Mouse (Mus musculus): ENCODE measurements at regions not wholly inside any gene's neighbourhood (a gene's known extent, or its start where the extent isn't known, plus 50 kb on each side); places are given as distances from the start of the nearest gene placed in this dataset.
"Not testable (repeated sequence)": the region's sequence is repeated elsewhere in the genome, so short reads cannot be mapped to it uniquely, and the experiment has no call there.

DNA sequence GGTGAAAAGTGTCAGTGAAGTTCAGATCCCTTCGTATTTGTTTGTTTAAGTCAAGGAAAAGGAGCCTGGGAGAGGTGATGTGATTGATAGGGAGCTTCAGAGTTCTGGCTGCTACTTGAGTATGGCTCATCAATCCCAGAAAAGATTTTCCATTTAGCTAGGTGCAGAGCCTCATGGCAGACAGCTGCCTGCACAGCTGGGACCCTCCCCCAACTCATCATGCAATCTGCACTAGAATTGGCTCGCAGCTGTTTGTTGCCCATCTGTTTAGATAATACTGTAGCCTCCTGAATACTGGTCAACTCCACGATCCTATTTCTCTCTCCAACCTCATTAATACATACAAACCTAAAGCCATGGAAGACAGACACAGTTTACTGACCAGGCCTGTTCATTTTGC is 354.4 kb downstream of the Edem1 start:
- Histone ChIP-seq H3K9ac (replicated peaks) (no peak overlapping the region), H3K27ac (no peak overlapping the region), H3K9me3 (no peaks in the 10 kb centered on the region), H3K4me3 (replicated peaks) (no peak overlapping the region), H3K36me3 (no peaks in the 10 kb centered on the region), H3K4me2 (replicated peaks) (no peak overlapping the region), H3K4me1 (replicated peaks) (no peaks in the 10 kb centered on the region), H3K27me3 (no peaks in the 10 kb centered on the region)
- WGBS: 71% methylated on average over 3 of the region's 3 CpGs
- 0 out of 2 replicates have a peak, but pooled peaks have one; percentile 20 for ATAC-seq

DNA sequence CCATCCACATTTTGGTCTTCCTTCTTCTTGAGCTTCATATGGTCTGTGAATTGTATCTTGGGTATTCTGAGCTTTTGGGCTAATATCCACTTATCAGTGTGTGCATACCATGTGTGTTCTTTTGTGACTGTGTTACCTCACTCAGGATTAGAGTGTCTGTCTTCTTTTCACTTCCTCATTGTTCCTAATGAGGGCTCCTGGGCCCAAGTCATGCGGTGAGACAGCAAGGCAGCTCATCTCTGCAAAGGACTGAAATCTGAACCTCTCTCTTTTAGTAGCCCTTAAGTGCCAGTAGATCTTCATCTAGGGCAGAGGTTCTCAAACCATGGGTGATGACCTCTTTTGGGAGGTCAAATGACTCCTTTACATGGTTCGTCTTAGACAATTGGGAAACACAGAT is 364.6 kb downstream of the Edem1 start:
- ATAC-seq; H3K9me3 ChIP-seq; H3K9ac ChIP-seq (replicated peaks); H3K4me3 ChIP-seq (replicated peaks); H3K4me2 ChIP-seq (replicated peaks); H3K36me3 ChIP-seq; H3K4me1 ChIP-seq (replicated peaks); H3K27ac ChIP-seq; H3K27me3 ChIP-seq: not testable (repeated sequence)
- WGBS: 84% methylated on average over 2 of the region's 2 CpGs

DNA sequence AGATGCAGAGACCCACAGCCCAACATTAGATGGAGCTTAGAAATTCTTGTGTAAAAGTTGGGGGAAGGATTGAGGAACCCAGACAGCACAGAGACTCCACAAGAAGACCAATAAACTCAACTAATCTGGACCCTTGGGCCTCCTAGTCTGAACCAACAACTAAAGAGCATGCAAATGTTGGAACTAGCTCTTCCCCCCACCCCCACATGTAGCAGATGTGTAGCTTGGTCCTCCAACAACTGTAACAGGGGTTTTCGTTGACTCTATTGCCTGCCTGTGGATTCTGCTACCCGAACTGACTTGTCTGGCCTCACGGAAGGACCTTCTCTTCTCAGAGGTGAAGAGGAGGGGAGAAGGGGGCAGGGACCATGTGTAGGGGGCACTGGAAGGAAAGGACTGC is 365.2 kb downstream of the Edem1 start:
- WGBS: 88% methylated on average over 3 of the region's 3 CpGs

DNA sequence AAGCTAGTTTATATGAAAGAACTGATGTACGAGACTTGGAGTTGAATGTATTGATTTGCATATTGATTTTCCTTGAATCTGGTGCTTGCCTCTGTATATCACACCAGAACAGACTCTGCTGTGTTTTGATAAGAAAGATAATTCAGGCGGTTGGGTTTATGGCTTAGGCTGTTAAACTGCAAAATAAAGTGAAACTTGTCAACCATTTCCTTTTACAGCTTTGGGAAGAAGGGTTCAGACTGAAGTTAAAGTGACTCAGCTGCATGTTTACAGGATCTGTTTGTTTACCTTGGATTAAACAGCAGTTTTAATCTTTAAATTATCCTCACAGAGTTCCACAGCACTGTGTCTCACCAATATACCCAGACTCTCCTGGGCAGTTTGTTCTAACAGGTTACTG is 381.3 kb downstream of the Edem1 start:
- Histone ChIP-seq H3K4me3 (replicated peaks) (no peak overlapping the region), H3K9ac (replicated peaks) (no peak overlapping the region), H3K27ac (no peak overlapping the region), H3K36me3 (no peaks in the 10 kb centered on the region), H3K27me3 (no peaks in the 10 kb centered on the region), H3K4me1 (replicated peaks) (no peaks in the 10 kb centered on the region), H3K9me3 (no peaks in the 10 kb centered on the region), H3K4me2 (replicated peaks) (no peak overlapping the region)
- WGBS: 74% methylated on average over 2 of the region's 2 CpGs
- no peak for ATAC-seq

More for the DNA sequence above, 365.2 kb downstream of the Edem1 start:
- Histone ChIP-seq H3K4me3 (replicated peaks) (no peak overlapping the region), H3K27ac (no peak overlapping the region), H3K36me3 (no peaks in the 10 kb centered on the region), H3K9me3 (no peaks in the 10 kb centered on the region), H3K4me1 (replicated peaks) (no peaks in the 10 kb centered on the region), H3K27me3 (no peaks in the 10 kb centered on the region), H3K4me2 (replicated peaks) (no peak overlapping the region), H3K9ac (replicated peaks) (no peak overlapping the region)
- ATAC-seq: no peak

DNA sequence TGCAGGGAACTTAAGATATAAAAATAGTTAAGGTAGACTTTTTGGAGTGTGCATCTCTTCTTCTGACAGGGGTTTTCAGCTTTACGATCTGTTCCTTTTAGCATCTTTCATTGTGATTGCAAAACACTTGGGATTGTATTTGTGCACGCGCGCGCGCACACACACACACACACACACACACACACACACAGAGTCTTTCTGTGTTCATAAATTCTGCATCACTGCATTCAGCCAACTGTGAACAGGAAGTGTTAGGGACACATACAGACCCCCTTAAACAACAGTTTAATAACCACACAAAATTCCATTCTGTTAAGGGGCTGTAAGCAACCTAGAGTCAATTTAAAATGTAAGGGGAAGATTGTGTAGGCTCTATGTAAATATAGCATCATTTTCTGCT is 401.9 kb downstream of the Edem1 start:
- 93% methylated on average over 6 of the region's 6 CpGs for WGBS
- Histone ChIP-seq H3K4me3 (replicated peaks) (no peak overlapping the region), H3K4me1 (replicated peaks) (no peaks in the 10 kb centered on the region), H3K27ac (no peak overlapping the region), H3K27me3 (no peaks in the 10 kb centered on the region), H3K36me3 (no peaks in the 10 kb centered on the region), H3K4me2 (replicated peaks) (no peak overlapping the region), H3K9ac (replicated peaks) (no peak overlapping the region), H3K9me3 (no peaks in the 10 kb centered on the region)
- no peak for ATAC-seq

DNA sequence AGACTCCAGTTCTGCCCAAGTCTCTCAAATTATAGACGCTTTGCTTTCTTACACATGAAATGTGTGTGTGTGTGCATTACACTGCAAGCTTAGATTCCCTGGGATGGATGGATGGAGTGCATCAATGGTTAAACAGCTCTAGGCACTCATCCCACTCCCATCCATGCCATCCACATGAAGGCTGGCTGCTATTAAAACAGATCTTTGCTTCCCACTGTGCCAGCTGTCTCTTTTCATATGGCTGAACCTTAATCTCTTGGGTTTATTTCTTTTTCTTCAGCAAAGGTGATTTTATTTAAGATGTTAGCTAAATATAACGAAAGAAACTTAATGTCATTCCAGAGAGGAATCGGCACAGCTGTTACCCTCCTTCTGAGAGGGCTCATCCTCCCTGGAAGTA is 405.0 kb downstream of the Edem1 start:
- WGBS: 77% methylated on average over 3 of the region's 3 CpGs
- no peaks in the 10 kb centered on the region for H3K9me3 ChIP-seq
- no peak for ATAC-seq
- H3K4me3 ChIP-seq (replicated peaks): no peak overlapping the region
- no peak overlapping the region for H3K4me2 ChIP-seq (replicated peaks)
- no peaks in the 10 kb centered on the region for H3K36me3 ChIP-seq
- H3K9ac ChIP-seq (replicated peaks): no peak overlapping the region
- no peak overlapping the region for H3K27ac ChIP-seq
- H3K27me3 ChIP-seq: no peaks in the 10 kb centered on the region
- no peaks in the 10 kb centered on the region for H3K4me1 ChIP-seq (replicated peaks)

DNA sequence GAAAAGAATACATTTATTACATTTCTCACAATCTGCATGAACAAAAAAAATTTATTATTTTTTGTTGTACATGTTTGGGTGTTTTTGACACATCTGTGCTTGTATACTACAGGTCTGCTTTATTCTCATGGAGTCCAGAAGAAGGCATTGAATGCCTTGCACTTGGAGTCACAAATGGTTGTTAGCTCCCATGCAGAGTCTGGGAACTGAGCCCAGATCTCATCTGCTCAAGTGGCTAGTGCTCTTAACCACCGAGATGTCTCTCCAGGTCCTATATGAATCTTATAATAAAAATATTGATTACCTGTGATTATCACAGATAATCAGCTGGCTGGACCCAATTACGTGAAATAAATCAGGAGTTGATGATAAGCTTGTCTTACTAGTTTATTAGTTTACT is 417.2 kb downstream of the Edem1 start:
- H3K9me3 ChIP-seq: no peaks in the 10 kb centered on the region
- no peak overlapping the region for H3K4me3 ChIP-seq (replicated peaks)
- H3K27me3 ChIP-seq: no peaks in the 10 kb centered on the region
- 78% methylated on average over 2 of the region's 2 CpGs for WGBS
- no peak overlapping the region for H3K27ac ChIP-seq
- no peak overlapping the region for H3K4me2 ChIP-seq (replicated peaks)
- H3K36me3 ChIP-seq: no peaks in the 10 kb centered on the region
- H3K9ac ChIP-seq (replicated peaks): no peak overlapping the region
- H3K4me1 ChIP-seq (replicated peaks): no peaks in the 10 kb centered on the region
- ATAC-seq: no peak

DNA sequence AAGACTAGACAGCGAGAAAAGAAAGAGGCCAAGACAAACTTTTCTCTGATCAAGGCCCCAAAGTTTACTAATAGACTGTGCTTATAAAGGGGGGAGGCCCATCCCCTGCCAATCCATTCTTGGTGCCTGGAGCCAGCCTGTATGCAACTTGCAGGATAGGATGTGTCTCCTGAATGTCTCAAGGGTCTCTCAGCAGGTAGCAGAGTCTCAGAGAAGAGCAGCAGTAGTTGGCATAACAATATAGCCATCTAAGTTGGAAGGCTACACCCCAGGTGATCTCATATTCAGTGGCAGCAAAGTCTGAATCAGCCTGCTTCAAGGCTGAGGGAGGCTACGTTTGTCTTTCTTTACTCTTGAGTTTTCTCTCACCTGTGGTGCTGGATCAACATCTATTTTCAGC is 418.1 kb downstream of the Edem1 start:
- not testable (repeated sequence) for H3K9ac ChIP-seq (replicated peaks); H3K9me3 ChIP-seq; ATAC-seq; H3K27ac ChIP-seq; H3K27me3 ChIP-seq; H3K4me1 ChIP-seq (replicated peaks); H3K4me2 ChIP-seq (replicated peaks); H3K4me3 ChIP-seq (replicated peaks); H3K36me3 ChIP-seq
- 32% methylated on average over 2 of the region's 2 CpGs for WGBS

Measured in midbrain, embryonic 13.5 days (tissue).